21 mouse cellular contexts compared by ENCODE assay signal in genomic region chr7:144999741-145000140, GRCm38 (mm10).
DNase-seq lines count a peak whose midpoint lies in the region; ATAC-seq lines count a peak whose summit lies in the region.
"Had no signal": no experiment of that assay in that cellular context is flagged by ENCODE, and none has a peak within 500 bp of the region (broad histone marks: within the 10 kb centered on the region; RNA-seq: fewer than 3 reads in every experiment).

No protein-coding gene starts in this region.

- no peak overlapping the region for H3K27ac ChIP-seq in heart, embryonic 12.5 days (ENCODE audit: poor library complexity, severe bottlenecking)
- H3K27ac ChIP-seq: embryonic facial prominence, embryonic 12.5 days; forebrain, embryonic 15.5 days; heart, embryonic 15.5 days; hindbrain, embryonic 12.5 days; kidney, postnatal 0 days had no signal

- no peak for ATAC-seq in heart, embryonic 12.5 days (ENCODE audit: insufficient number of reproducible peaks, low FRiP score)
- ATAC-seq: activated CD4-positive, CD25-positive, alpha-beta regulatory T cell, adult 4 months; forebrain, embryonic 15.5 days; hindbrain, embryonic 16.5 days; inflammation-experienced regulatory T-cells, adult 6 months; intestine, postnatal 0 days; Patski had no signal

- no peak overlapping the region for H3K4me3 ChIP-seq in heart, embryonic 12.5 days
- H3K4me3 ChIP-seq: embryonic facial prominence, embryonic 12.5 days; forebrain, embryonic 15.5 days; heart, embryonic 15.5 days; hindbrain, embryonic 12.5 days had no signal

- peaks cover 40% of the 10 kb centered on the region for H3K4me1 ChIP-seq in heart, embryonic 12.5 days (replicated peaks)
- H3K4me1 ChIP-seq: embryonic facial prominence, embryonic 12.5 days; forebrain, embryonic 15.5 days; hindbrain, embryonic 12.5 days had no signal

- H3K27me3 ChIP-seq in heart, embryonic 12.5 days (replicated peaks), result no peaks in the 10 kb centered on the region
- H3K27me3 ChIP-seq: embryonic facial prominence, embryonic 12.5 days; forebrain, embryonic 15.5 days; heart, embryonic 15.5 days; hindbrain, embryonic 12.5 days; Patski had no signal

- H3K9ac ChIP-seq in heart, embryonic 12.5 days, result no peak overlapping the region
- H3K9ac ChIP-seq: embryonic facial prominence, embryonic 12.5 days; forebrain, embryonic 15.5 days; heart, embryonic 15.5 days; hindbrain, embryonic 12.5 days had no signal

- DNase-seq in adrenal gland, postnatal 25 days, result peak; percentile 9
- no peak for DNase-seq in adrenal gland, adult 2 months
- DNase-seq in heart, adult 11 months, result peak; percentile 96
- peak; percentile 4 for DNase-seq in adipocyte (ENCODE audit: low spot score)
- DNase-seq in heart, adult 9 months (ENCODE audit: low spot score in 2 of 2), result peak; percentile 54 to 59
- no peak for DNase-seq in right cerebral cortex, adult 18-20 months
- DNase-seq: cerebellum, adult 11-12 months; cerebellum, adult 9-10 months; cerebellum, postnatal 25 days; kidney, adult 8-10 months had no signal

- 42% methylated on average over 3 of the region's 3 CpGs for WGBS in heart, embryonic 12.5 days

- no peaks in the 10 kb centered on the region for H3K9me3 ChIP-seq in heart, embryonic 12.5 days (replicated peaks)
- H3K9me3 ChIP-seq: embryonic facial prominence, embryonic 12.5 days; forebrain, embryonic 15.5 days; heart, embryonic 15.5 days; hindbrain, embryonic 12.5 days had no signal

- no peak overlapping the region for H3K4me2 ChIP-seq in heart, embryonic 12.5 days
- H3K4me2 ChIP-seq: embryonic facial prominence, embryonic 12.5 days; forebrain, embryonic 15.5 days; heart, embryonic 15.5 days; hindbrain, embryonic 12.5 days had no signal

- no peaks in the 10 kb centered on the region for H3K36me3 ChIP-seq in heart, embryonic 12.5 days
- H3K36me3 ChIP-seq: embryonic facial prominence, embryonic 12.5 days; forebrain, embryonic 15.5 days; heart, embryonic 15.5 days; hindbrain, embryonic 12.5 days had no signal

Comparison
In these comparisons a context has a peak if more than half of its experiments do, and no peak if none do; other contexts are left out.
1. DNase-seq: peak in adrenal gland, postnatal 25 days (single experiment), heart, adult 11 months (single experiment), adipocyte (single experiment) and heart, adult 9 months (2 of 2); none in adrenal gland, adult 2 months (single experiment) and right cerebral cortex, adult 18-20 months (single experiment).